Mouse (Mus musculus): ENCODE results near the gene Mpig6b. TPM values are rescaled to one million over a fixed set of nuclear protein-coding genes. Genes with fewer than 3 reads are reported as not detected.

Mpig6b gene
- polyA plus RNA-seq, 1 experiment, result not detected

DNA sequence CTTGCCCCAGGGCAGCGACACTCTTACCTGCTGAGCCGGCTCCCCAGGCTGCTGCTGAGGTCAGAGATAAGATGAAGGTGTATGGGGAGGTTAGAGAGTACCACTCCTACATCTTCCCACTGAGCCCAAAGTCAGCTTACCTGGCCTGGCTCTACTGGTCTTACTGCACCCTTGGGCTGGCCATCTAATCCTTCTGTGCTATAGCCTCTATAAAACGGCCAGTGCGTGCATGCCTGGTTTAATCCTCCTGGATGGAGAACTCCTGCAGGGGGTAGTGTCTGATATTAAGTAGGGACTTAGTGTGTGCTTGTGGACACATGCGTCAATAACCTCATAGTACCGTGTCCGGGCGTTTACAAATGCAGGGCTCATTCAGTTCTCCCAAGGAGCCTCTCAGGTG lies 45.4 kb downstream of the Mpig6b start:
- no peak overlapping the region for H3ac ChIP-seq (ENCODE audit: control insufficient read depth, insufficient read length)
- no peak overlapping the region for H3K4me2 ChIP-seq (ENCODE audit: low read depth)
- H3K36me3 ChIP-seq (ENCODE audit: control insufficient read depth, insufficient read depth), result no peaks in the 10 kb centered on the region
- no peak overlapping the region for H3K4me3 ChIP-seq
- no peaks in the 10 kb centered on the region for H3K27me3 ChIP-seq (ENCODE audit: control insufficient read depth, insufficient read depth, insufficient read length)
- TF ChIP-seq MAX (IDR thresholded peaks at IDR 0.05; ENCODE audit: low read depth) (no peak), POLR2AphosphoS2 (IDR thresholded peaks at IDR 0.05; ENCODE audit: insufficient read length, low read depth) (no peak), MYOD1 (IDR thresholded peaks at IDR 0.05; ENCODE audit: control insufficient read depth in 1 of 3, insufficient read length in 2 of 3, low read depth in 2 of 3) (no peak), TCF3 (IDR thresholded peaks at IDR 0.05; ENCODE audit: insufficient read length, low read depth) (no peak), E2F4 (IDR thresholded peaks at IDR 0.05; ENCODE audit: insufficient read depth) (no peak), TCF12 (IDR thresholded peaks at IDR 0.05; ENCODE audit: insufficient read depth, poor library complexity, severe bottlenecking) (no peak), SRF (IDR thresholded peaks at IDR 0.05; ENCODE audit: control insufficient read depth, insufficient read length, low read depth) (no peak), USF1 (IDR thresholded peaks at IDR 0.05; ENCODE audit: low read depth) (no peak), CEBPB (IDR thresholded peaks at IDR 0.05; ENCODE audit: insufficient read depth, poor library complexity, severe bottlenecking) (no peak), POLR2A (IDR thresholded peaks at IDR 0.05; ENCODE audit: insufficient read length, low read depth) (no peak), REST (IDR thresholded peaks at IDR 0.05; ENCODE audit: insufficient read depth, insufficient read length) (no peak), MYOG (IDR thresholded peaks at IDR 0.05; ENCODE audit: control insufficient read depth in 1 of 3, insufficient read depth in 1 of 3, insufficient read length in 2 of 3, low read depth in 2 of 3) (no peak)
- no peaks in the 10 kb centered on the region for H3K79me2 ChIP-seq (ENCODE audit: control insufficient read depth, insufficient read depth)

- H3K4me2 ChIP-seq (ENCODE audit: low read depth), result no peak overlapping the region
- TF ChIP-seq CEBPB (IDR thresholded peaks at IDR 0.05; ENCODE audit: insufficient read depth, poor library complexity, severe bottlenecking) (no peak), E2F4 (IDR thresholded peaks at IDR 0.05; ENCODE audit: insufficient read depth) (no peak), REST (IDR thresholded peaks at IDR 0.05; ENCODE audit: insufficient read depth, insufficient read length) (no peak), USF1 (IDR thresholded peaks at IDR 0.05; ENCODE audit: low read depth) (no peak), POLR2A (IDR thresholded peaks at IDR 0.05; ENCODE audit: insufficient read length, low read depth) (no peak)
- no peaks in the 10 kb centered on the region for H3K36me3 ChIP-seq (ENCODE audit: control insufficient read depth, insufficient read depth)
- no peaks in the 10 kb centered on the region for H3K79me2 ChIP-seq (ENCODE audit: control insufficient read depth, insufficient read depth)
- H3ac ChIP-seq (ENCODE audit: control insufficient read depth, insufficient read length), result no peak overlapping the region
- no peaks in the 10 kb centered on the region for H3K27me3 ChIP-seq (ENCODE audit: control insufficient read depth, insufficient read depth, insufficient read length)
- H3K4me3 ChIP-seq, result no peak overlapping the region
These were observed 46.1 kb downstream of the Mpig6b start for GRCm38 (mm10) chr17:35019894-35020293.

DNA sequence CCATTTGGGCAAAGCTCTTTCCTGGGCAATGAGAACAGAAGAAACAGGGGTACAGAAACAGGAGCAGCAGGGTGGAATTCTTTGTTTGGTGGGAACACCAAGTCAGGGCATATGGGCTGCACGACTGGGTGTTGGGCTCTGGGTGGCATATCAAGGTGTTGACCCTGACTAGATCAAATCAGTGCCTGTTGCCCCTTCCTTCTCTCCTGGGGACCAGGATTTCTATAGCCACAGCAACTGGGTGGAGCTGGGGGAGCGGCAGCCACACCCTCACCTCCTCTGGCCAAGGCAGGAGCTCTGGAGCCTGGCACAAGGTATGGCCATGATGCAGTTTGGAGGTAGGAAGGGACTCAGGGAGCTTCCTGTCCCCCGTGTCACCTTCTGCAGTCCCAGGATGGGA lies 47.8 kb downstream of the Mpig6b start:
- Histone ChIP-seq H3K4me2 (ENCODE audit: low read depth) (no peak overlapping the region), H3K27me3 (ENCODE audit: control insufficient read depth, insufficient read depth, insufficient read length) (no peaks in the 10 kb centered on the region), H3ac (ENCODE audit: control insufficient read depth, insufficient read length) (no peak overlapping the region), H3K79me2 (ENCODE audit: control insufficient read depth, insufficient read depth) (no peaks in the 10 kb centered on the region), H3K36me3 (ENCODE audit: control insufficient read depth, insufficient read depth) (peaks cover 1% of the 10 kb centered on the region), H3K4me3 (no peak overlapping the region)
- TF ChIP-seq TCF3 (IDR thresholded peaks at IDR 0.05; ENCODE audit: insufficient read length, low read depth), result no peak
- no peak for TF ChIP-seq MYOG (IDR thresholded peaks at IDR 0.05; ENCODE audit: control insufficient read depth in 1 of 3, insufficient read depth in 1 of 3, insufficient read length in 2 of 3, low read depth in 2 of 3)
- no peak for TF ChIP-seq POLR2AphosphoS2 (IDR thresholded peaks at IDR 0.05; ENCODE audit: insufficient read length, low read depth)
- no peak for TF ChIP-seq POLR2A (IDR thresholded peaks at IDR 0.05; ENCODE audit: insufficient read length, low read depth)
- no peak for TF ChIP-seq MYOD1 (IDR thresholded peaks at IDR 0.05; ENCODE audit: control insufficient read depth in 1 of 3, insufficient read length in 2 of 3, low read depth in 2 of 3)
- no peak for TF ChIP-seq REST (IDR thresholded peaks at IDR 0.05; ENCODE audit: insufficient read depth, insufficient read length)
- TF ChIP-seq CEBPB (IDR thresholded peaks at IDR 0.05; ENCODE audit: insufficient read depth, poor library complexity, severe bottlenecking), result no peak
- TF ChIP-seq TCF12 (IDR thresholded peaks at IDR 0.05; ENCODE audit: insufficient read depth, poor library complexity, severe bottlenecking), result no peak
- no peak for TF ChIP-seq E2F4 (IDR thresholded peaks at IDR 0.05; ENCODE audit: insufficient read depth)
- no peak for TF ChIP-seq MAX (IDR thresholded peaks at IDR 0.05; ENCODE audit: low read depth)
- TF ChIP-seq SRF (IDR thresholded peaks at IDR 0.05; ENCODE audit: control insufficient read depth, insufficient read length, low read depth), result no peak
- TF ChIP-seq USF1 (IDR thresholded peaks at IDR 0.05; ENCODE audit: low read depth), result no peak

- Histone ChIP-seq H3ac (ENCODE audit: control insufficient read depth, insufficient read length) (no peak overlapping the region), H3K27me3 (ENCODE audit: control insufficient read depth, insufficient read depth, insufficient read length) (no peaks in the 10 kb centered on the region), H3K36me3 (ENCODE audit: control insufficient read depth, insufficient read depth) (peaks cover 7% of the 10 kb centered on the region), H3K4me3 (no peak overlapping the region), H3K4me2 (ENCODE audit: low read depth) (no peak overlapping the region), H3K79me2 (ENCODE audit: control insufficient read depth, insufficient read depth) (no peaks in the 10 kb centered on the region)
- no peak for TF ChIP-seq TCF3 (IDR thresholded peaks at IDR 0.05; ENCODE audit: insufficient read length, low read depth)
- no peak for TF ChIP-seq MYOG (IDR thresholded peaks at IDR 0.05; ENCODE audit: control insufficient read depth in 1 of 3, insufficient read depth in 1 of 3, insufficient read length in 2 of 3, low read depth in 2 of 3)
- no peak for TF ChIP-seq POLR2A (IDR thresholded peaks at IDR 0.05; ENCODE audit: insufficient read length, low read depth)
- TF ChIP-seq CEBPB (IDR thresholded peaks at IDR 0.05; ENCODE audit: insufficient read depth, poor library complexity, severe bottlenecking), result no peak
- TF ChIP-seq E2F4 (IDR thresholded peaks at IDR 0.05; ENCODE audit: insufficient read depth), result no peak
- no peak for TF ChIP-seq REST (IDR thresholded peaks at IDR 0.05; ENCODE audit: insufficient read depth, insufficient read length)
- no peak for TF ChIP-seq POLR2AphosphoS2 (IDR thresholded peaks at IDR 0.05; ENCODE audit: insufficient read length, low read depth)
- TF ChIP-seq USF1 (IDR thresholded peaks at IDR 0.05; ENCODE audit: low read depth), result no peak
- no peak for TF ChIP-seq SRF (IDR thresholded peaks at IDR 0.05; ENCODE audit: control insufficient read depth, insufficient read length, low read depth)
- TF ChIP-seq MYOD1 (IDR thresholded peaks at IDR 0.05; ENCODE audit: control insufficient read depth in 1 of 3, insufficient read length in 2 of 3, low read depth in 2 of 3), result no peak
- no peak for TF ChIP-seq TCF12 (IDR thresholded peaks at IDR 0.05; ENCODE audit: insufficient read depth, poor library complexity, severe bottlenecking)
- no peak for TF ChIP-seq MAX (IDR thresholded peaks at IDR 0.05; ENCODE audit: low read depth)
These were observed 48.3 kb downstream of the Mpig6b start for GRCm38 (mm10) chr17:35017706-35018030.
